Mouse (Mus musculus): ENCODE measurements at regions not wholly inside any gene's neighbourhood (a gene's known extent, or its start where the extent isn't known, plus 50 kb on each side); places are given as distances from the start of the nearest gene placed in this dataset.

DNA sequence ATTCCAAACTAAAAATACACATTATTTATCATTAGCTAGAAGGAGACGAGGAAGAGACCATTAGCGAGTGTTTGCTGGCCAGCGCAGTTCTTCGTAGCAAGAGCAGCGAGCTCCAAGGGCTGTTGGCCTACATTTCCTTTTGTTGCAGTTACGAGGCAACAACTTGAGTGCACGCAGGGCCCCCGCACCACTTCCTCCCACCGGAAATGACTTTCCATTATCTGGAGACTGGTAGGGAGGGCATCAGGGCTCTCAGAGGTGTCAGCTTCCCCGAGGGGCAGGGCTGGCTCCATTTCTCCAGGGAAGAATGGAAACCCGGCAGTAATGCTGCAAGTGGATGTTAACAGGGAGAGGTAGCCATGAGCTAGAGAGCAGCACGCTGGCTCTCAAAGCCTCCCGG, 114.3 kb upstream of the Rpl38 start:
- TF ChIP-seq EP300 (IDR thresholded peaks at IDR 0.05; ENCODE audit: insufficient read depth, low read depth, low read length) (no peak), CTCF (IDR thresholded peaks at IDR 0.05) (no peak), POLR2A (IDR thresholded peaks at IDR 0.05; ENCODE audit: insufficient read depth, low read depth, low read length) (no peak)

Data from heart, adult 2 months (tissue).